ENCODE assay signal across 31 mouse cellular contexts in the genomic region with DNA sequence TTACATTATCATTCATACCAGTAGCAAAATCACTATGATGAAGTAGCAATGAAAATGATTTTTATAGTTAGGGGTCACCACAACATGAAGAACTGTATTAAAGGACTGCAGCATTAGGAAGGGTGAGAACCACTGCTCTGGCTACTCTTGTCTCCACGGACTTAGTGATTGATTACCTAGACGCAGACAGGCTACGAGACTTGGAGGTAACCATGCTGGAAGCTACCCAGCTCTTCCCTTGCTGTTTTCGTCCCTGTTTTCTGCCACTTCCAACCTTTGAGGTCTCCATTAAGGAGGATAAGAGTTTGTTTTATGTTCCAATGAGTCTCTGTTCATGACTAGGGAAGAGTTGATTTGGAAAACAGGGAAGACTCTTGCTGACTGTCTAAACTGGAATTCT.
"Had no signal": no experiment of that assay in that cellular context is flagged by ENCODE, and none has a peak within 500 bp of the region (broad histone marks: within the 10 kb centered on the region; RNA-seq: fewer than 3 reads in every experiment).

No protein-coding gene starts in this region.

- DNase-seq: heart, adult 2 months; heart, postnatal 10 days; heart, postnatal 14 days; heart, postnatal 36 days; heart, postnatal 4 days; kidney, adult 11 months; kidney, adult 18-20 months; kidney, adult 8-10 months; kidney, postnatal 10 days; kidney, postnatal 14 days; kidney, postnatal 25 days; layer of hippocampus, adult 9-11 months; layer of hippocampus, postnatal 36 days had no signal

- H3K27ac ChIP-seq: heart, adult 2 months; heart, embryonic 13.5 days; heart, embryonic 15.5 days; hindbrain, embryonic 10.5 days; hindbrain, embryonic 12.5 days; hindbrain, embryonic 13.5 days; hindbrain, embryonic 14.5 days; hindbrain, embryonic 15.5 days; hindbrain, postnatal 0 days; intestine, embryonic 15.5 days; kidney, embryonic 15.5 days; kidney, postnatal 0 days; layer of hippocampus, adult 2 months; left cerebral cortex, adult 2 months had no signal

- H3K4me2 ChIP-seq: heart, embryonic 12.5 days; heart, embryonic 13.5 days; heart, embryonic 15.5 days; hindbrain, embryonic 12.5 days; hindbrain, embryonic 13.5 days; hindbrain, embryonic 14.5 days; hindbrain, embryonic 15.5 days; intestine, embryonic 15.5 days; kidney, embryonic 15.5 days had no signal

- H3K9ac ChIP-seq: heart, embryonic 12.5 days; heart, embryonic 13.5 days; heart, embryonic 15.5 days; hindbrain, embryonic 13.5 days; hindbrain, embryonic 14.5 days; hindbrain, embryonic 15.5 days; intestine, embryonic 15.5 days; kidney, embryonic 15.5 days had no signal

- H3K36me3 ChIP-seq: heart, embryonic 12.5 days; heart, embryonic 13.5 days; heart, embryonic 15.5 days; hindbrain, embryonic 10.5 days; hindbrain, embryonic 12.5 days; hindbrain, embryonic 13.5 days; hindbrain, embryonic 15.5 days; intestine, embryonic 15.5 days; kidney, embryonic 15.5 days had no signal

- H3K4me3 ChIP-seq: heart, adult 2 months; heart, embryonic 12.5 days; heart, embryonic 13.5 days; heart, embryonic 15.5 days; hindbrain, embryonic 10.5 days; hindbrain, embryonic 12.5 days; hindbrain, embryonic 13.5 days; hindbrain, embryonic 15.5 days; intestine, embryonic 15.5 days; kidney, embryonic 15.5 days; layer of hippocampus, adult 2 months; left cerebral cortex, adult 2 months had no signal

- ATAC-seq: hindbrain, embryonic 16.5 days; hindbrain, postnatal 0 days; inflammation-experienced regulatory T-cells, adult 6 months; intestine, embryonic 15.5 days; intestine, embryonic 16.5 days; intestine, postnatal 0 days had no signal

- H3K4me1 ChIP-seq: heart, embryonic 12.5 days; heart, embryonic 13.5 days; heart, embryonic 15.5 days; hindbrain, embryonic 10.5 days; hindbrain, embryonic 12.5 days; hindbrain, embryonic 13.5 days; hindbrain, embryonic 15.5 days; intestine, embryonic 15.5 days had no signal

- H3K9me3 ChIP-seq: heart, embryonic 12.5 days; heart, embryonic 13.5 days; heart, embryonic 15.5 days; hindbrain, embryonic 10.5 days; hindbrain, embryonic 12.5 days; hindbrain, embryonic 13.5 days; hindbrain, embryonic 15.5 days; intestine, embryonic 15.5 days; kidney, embryonic 15.5 days had no signal

- H3K27me3 ChIP-seq: heart, embryonic 12.5 days; heart, embryonic 13.5 days; heart, embryonic 15.5 days; hindbrain, embryonic 12.5 days; hindbrain, embryonic 13.5 days; hindbrain, embryonic 15.5 days; intestine, embryonic 15.5 days; kidney, embryonic 15.5 days had no signal
